Mouse (Mus musculus) MEL (cell line): Measurements from ENCODE around the gene Cnga1. TPM values are rescaled to one million over a fixed set of nuclear protein-coding genes. Genes with fewer than 3 reads are reported as not detected.

Experiments
- DNase-seq: peaks from one replicate; pipeline ENCODE4 v3.0.0; 2011; ENCODE audit warnings: low read depth, low spot score
- H3K27ac ChIP-seq: 2 replicates; pipeline ENCODE4 v1.5.1; 2012; ENCODE audit warnings: low read depth, mild to moderate bottlenecking, control low read depth, low read length, moderate library complexity; ENCODE audit not compliant: control insufficient read depth
- H3K27me3 ChIP-seq, 2 experiments: fragments of 150-350 bp in 1 of 2; sonication (generic) in 1 of 2; 2 replicates each; pipeline ENCODE4 v1.6.1; 2012; ENCODE audit warnings: low read length in 2 of 2, mild to moderate bottlenecking in 2 of 2, improper control_type of control experiment in 1 of 2, moderate library complexity in 1 of 2; ENCODE audit not compliant: insufficient read depth in 2 of 2, control insufficient read depth in 1 of 2
- H3K36me3 ChIP-seq, 2 experiments: 2 replicates each; pipeline ENCODE4 v1.6.1; 2012 to 2014; ENCODE audit warnings: low read length in 2 of 2, improper control_type of control experiment in 1 of 2, inconsistent platforms in 1 of 2, mild to moderate bottlenecking in 1 of 2; ENCODE audit not compliant: insufficient read depth in 2 of 2, control insufficient read depth in 1 of 2
- H3K4me1 ChIP-seq, 2 experiments: fragments of 150-350 bp in 1 of 2; sonication (generic) in 1 of 2; 2 replicates each; pipeline ENCODE4 v1.6.1; 2012; ENCODE audit warnings: low read length in 2 of 2, improper control_type of control experiment in 1 of 2, mild to moderate bottlenecking in 1 of 2; ENCODE audit not compliant: insufficient read depth in 2 of 2, control insufficient read depth in 1 of 2
- H3K4me3 ChIP-seq, 2 experiments: fragments of 150-350 bp in 1 of 2; sonication (generic) in 1 of 2; 2 replicates each; pipeline ENCODE4 v1.5.1; 2012; ENCODE audit warnings: low read depth in 2 of 2, low read length in 2 of 2, mild to moderate bottlenecking in 2 of 2, moderate library complexity in 2 of 2, control low read depth in 1 of 2, improper control_type of control experiment in 1 of 2; ENCODE audit not compliant: control insufficient read depth in 1 of 2, insufficient read depth in 1 of 2
- H3K79me2 ChIP-seq: 2 replicates; pipeline ENCODE4 v1.6.1; 2012; ENCODE audit warnings: mild to moderate bottlenecking, low read length, moderate library complexity; ENCODE audit not compliant: control insufficient read depth, poor library complexity, insufficient read depth
- H3K9ac ChIP-seq: 2 replicates; pipeline ENCODE4 v1.6.1; 2012; ENCODE audit warnings: low read depth, mild to moderate bottlenecking, control low read depth, low read length, moderate library complexity; ENCODE audit not compliant: control insufficient read depth, poor library complexity, severe bottlenecking
- H3K9me3 ChIP-seq: fragments of 150-350 bp; sonication (generic); replicated peaks from 2 replicates; pipeline ENCODE4 v1.6.1; 2012; ENCODE audit warnings: mild to moderate bottlenecking, low read length, improper control_type of control experiment, moderate library complexity; ENCODE audit not compliant: insufficient read depth
- BHLHE40 ChIP-seq: IDR thresholded peaks from 2 replicates; pipeline ENCODE4 v1.6.1; 2012; ENCODE audit warnings: low read depth, mild to moderate bottlenecking, inconsistent platforms, low read length, improper control_type of control experiment, borderline replicate concordance
- CTCF ChIP-seq, 3 experiments: IDR thresholded peaks in 2 of 3; conservative IDR thresholded peaks in 1 of 3; 2 replicates each; pipeline ENCODE4 v1.5.1; 2011 to 2012; ENCODE audit warnings: low read length in 3 of 3, low read depth in 2 of 3, mild to moderate bottlenecking in 2 of 3, improper control_type of control experiment in 1 of 3, inconsistent platforms in 1 of 3, mixed read lengths in 1 of 3, moderate library complexity in 1 of 3; ENCODE audit not compliant: control insufficient read depth in 1 of 3, insufficient read depth in 1 of 3, poor library complexity in 1 of 3, severe bottlenecking in 1 of 3
- ELF1 ChIP-seq: IDR thresholded peaks from 2 replicates; pipeline ENCODE4 v1.6.1; 2014; ENCODE audit warnings: low read depth, mild to moderate bottlenecking, inconsistent platforms, low read length, improper control_type of control experiment, moderate library complexity
- EP300 ChIP-seq, 2 experiments: IDR thresholded peaks; 2 replicates each; pipeline ENCODE4 v1.6.1; 2011; ENCODE audit warnings: improper control_type of control experiment in 2 of 2, low read length in 2 of 2, low read depth in 1 of 2, mild to moderate bottlenecking in 1 of 2
- GABPA ChIP-seq: IDR thresholded peaks from 2 replicates; pipeline ENCODE4 v1.6.1; 2012; ENCODE audit warnings: low read depth, mild to moderate bottlenecking, inconsistent platforms, low read length, improper control_type of control experiment, moderate library complexity
- GATA1 ChIP-seq: IDR thresholded peaks from 2 replicates; pipeline ENCODE4 v1.6.1; 2011; ENCODE audit warnings: low read depth, low read length, improper control_type of control experiment
- HCFC1 ChIP-seq: IDR thresholded peaks from 2 replicates; pipeline ENCODE4 v1.6.1; 2012; ENCODE audit warnings: low read depth, mild to moderate bottlenecking, inconsistent platforms, low read length, improper control_type of control experiment, moderate library complexity
- KAT2A ChIP-seq: conservative IDR thresholded peaks from 2 replicates; pipeline ENCODE4 v1.6.1; 2012; ENCODE audit warnings: low read depth, low read length, improper control_type of control experiment, inconsistent platforms
- MAX ChIP-seq: IDR thresholded peaks from 2 replicates; pipeline ENCODE4 v1.6.1; 2011; ENCODE audit warnings: low read length, improper control_type of control experiment
- MYB ChIP-seq: IDR thresholded peaks from 2 replicates; pipeline ENCODE4 v1.6.1; 2011; ENCODE audit warnings: mild to moderate bottlenecking, low read depth, low read length, improper control_type of control experiment
- RCOR1 ChIP-seq: IDR thresholded peaks from 2 replicates; pipeline ENCODE4 v1.6.1; 2012; ENCODE audit warnings: low read depth, mild to moderate bottlenecking, inconsistent platforms, low read length, improper control_type of control experiment
- USF1 ChIP-seq: IDR thresholded peaks from 2 replicates; pipeline ENCODE4 v1.6.1; 2014; ENCODE audit warnings: low read depth, mild to moderate bottlenecking, inconsistent platforms, low read length, improper control_type of control experiment, moderate library complexity
- ZC3H11A ChIP-seq: IDR thresholded peaks from 2 replicates; pipeline ENCODE4 v1.6.1; 2012; ENCODE audit warnings: low read depth, mild to moderate bottlenecking, inconsistent platforms, low read length, improper control_type of control experiment
- ZKSCAN1 ChIP-seq: IDR thresholded peaks from 2 replicates; pipeline ENCODE4 v1.6.1; 2012; ENCODE audit warnings: low read depth, mild to moderate bottlenecking, inconsistent platforms, low read length, improper control_type of control experiment, moderate library complexity
- ZMIZ1 ChIP-seq: IDR thresholded peaks from 2 replicates; pipeline ENCODE4 v1.6.1; 2012; ENCODE audit warnings: low read depth, mild to moderate bottlenecking, inconsistent platforms, low read length, improper control_type of control experiment, moderate library complexity
- ZNF384 ChIP-seq: IDR thresholded peaks from 2 replicates; pipeline ENCODE4 v1.6.1; 2012; ENCODE audit warnings: low read depth, mild to moderate bottlenecking, inconsistent platforms, low read length, improper control_type of control experiment
- polyA plus RNA-seq, 2 experiments: library from polyadenylated mRNA; stranded (reverse) in 1 of 2; unstranded in 1 of 2; fragments of >175 nt in 1 of 2; fragments of >200 nt in 1 of 2; gene quantifications; 2 replicates each; pipeline versions ENCODE4 v1.2.1 to v1.2.4; 2012; ENCODE audit warnings: low replicate concordance in 2 of 2, low read depth in 1 of 2; ENCODE audit not compliant: insufficient read length in 2 of 2, insufficient read depth in 1 of 2, missing spikeins in 1 of 2
- total RNA-seq: library from RNA; depleted of rRNA; stranded (reverse); fragments of 300-350 nt; gene quantifications from 2 replicates; pipeline ENCODE4 v1.2.3, GENCODE M21; 2012

Gene Cnga1
- total and polyA plus RNA-seq, 3 experiments = 0.04 TPM; not detected in 2

- H3K4me3 ChIP-seq = no peak overlapping the region
- peaks cover 1 to 6% of the 10 kb centered on the region in 2 experiments; a peak in 3 of 4 replicates for H3K27me3 ChIP-seq
These were observed 17.1 kb upstream of the Cnga1 start for GRCm38 (mm10) chr5:72661051-72661781.

GRCm38 (mm10) chr5:72658375-72658774, 14.3 kb upstream of the Cnga1 start:
- Histone ChIP-seq H3K27ac (no peak overlapping the region), H3K79me2 (no peaks in the 10 kb centered on the region), H3K27me3 (peaks cover 5 to 9% of the 10 kb centered on the region in 2 experiments), H3K9me3 (no peaks in the 10 kb centered on the region), H3K4me1 (peaks cover 0 to 7% of the 10 kb centered on the region in 2 experiments; a peak in 1 of 4 replicates), H3K9ac (no peak overlapping the region), H3K36me3 (no peaks in the 10 kb centered on the region)
- TF ChIP-seq ZMIZ1 (no peak), CTCF (IDR thresholded peaks at IDR 0.05 in 2 of 3, conservative IDR thresholded peaks at IDR 0.05 in 1 of 3; ENCODE audit: control insufficient read depth in 1 of 3, insufficient read depth in 1 of 3, low read depth in 2 of 3, low read length in 3 of 3, poor library complexity in 1 of 3, severe bottlenecking in 1 of 3) (no peak), USF1 (no peak), ZKSCAN1 (no peak), GATA1 (no peak)
- TF ChIP-seq, all 39 proteins: peak for 0
- DNase-seq = no peak
- no peak overlapping the region for H3K4me3 ChIP-seq

More at GRCm38 (mm10) chr5:72661051-72661781, 17.1 kb upstream of the Cnga1 start:
- Histone ChIP-seq H3K9ac (no peak overlapping the region), H3K79me2 (no peaks in the 10 kb centered on the region), H3K9me3 (no peaks in the 10 kb centered on the region), H3K4me1 (peaks cover 0 to 7% of the 10 kb centered on the region in 2 experiments; a peak in 1 of 4 replicates), H3K27ac (no peak overlapping the region), H3K36me3 (no peaks in the 10 kb centered on the region)
- TF ChIP-seq ELF1 (no peak), USF1 (no peak), EP300 (IDR thresholded peaks at IDR 0.05; ENCODE audit: low read depth in 1 of 2, low read length in 2 of 2) (peak in 1 of 2 experiments; percentile 30; a peak in 1 of 4 replicates), RCOR1 (no peak), HCFC1 (no peak), ZNF384 (no peak), KAT2A (no peak), MYB (no peak), MAX (no peak), ZC3H11A (no peak), BHLHE40 (no peak), GABPA (no peak), GATA1 (peak; percentile 72)
- peak; percentile 53 for DNase-seq
